Mouse (Mus musculus) brown adipose tissue, adult 24 weeks (tissue): ENCODE results near the gene Bcl7c. TPM values are rescaled to one million over a fixed set of nuclear protein-coding genes. Genes with fewer than 3 reads are reported as not detected.
A peak's percentile ranks its signal among the peaks of the same experiment; 100 is the strongest.
"Not testable (repeated sequence)": the region's sequence is repeated elsewhere in the genome, so short reads cannot be mapped to it uniquely, and the experiment has no call there.

ENCODE experiments used
- H3K27ac ChIP-seq: fragments of 200-500 bp; replicated peaks from 2 replicates; pipeline ENCODE4 v1.5.1; 2012; ENCODE audit warnings: low read depth, mild to moderate bottlenecking, low read length
- H3K4me1 ChIP-seq: fragments of 200-500 bp; 2 replicates; pipeline ENCODE4 v1.6.1; 2012; ENCODE audit warnings: low read length, mixed read lengths; ENCODE audit not compliant: control insufficient read depth, insufficient read depth, insufficient read length
- H3K4me3 ChIP-seq: fragments of 200-500 bp; 2 replicates; pipeline ENCODE4 v1.5.1; 2012; ENCODE audit warnings: low read depth, mild to moderate bottlenecking, low read length, moderate library complexity; ENCODE audit not compliant: insufficient read depth
- polyA plus RNA-seq: library from polyadenylated mRNA; stranded (reverse); fragments of >200 nt; gene quantifications from 2 replicates; pipeline ENCODE4 v1.2.4, GENCODE M21; 2012; ENCODE audit not compliant: missing spikeins, insufficient read depth, insufficient read length

Gene Bcl7c
- polyA plus RNA-seq = 15.7 and 17.4 TPM in 2 replicates

DNA sequence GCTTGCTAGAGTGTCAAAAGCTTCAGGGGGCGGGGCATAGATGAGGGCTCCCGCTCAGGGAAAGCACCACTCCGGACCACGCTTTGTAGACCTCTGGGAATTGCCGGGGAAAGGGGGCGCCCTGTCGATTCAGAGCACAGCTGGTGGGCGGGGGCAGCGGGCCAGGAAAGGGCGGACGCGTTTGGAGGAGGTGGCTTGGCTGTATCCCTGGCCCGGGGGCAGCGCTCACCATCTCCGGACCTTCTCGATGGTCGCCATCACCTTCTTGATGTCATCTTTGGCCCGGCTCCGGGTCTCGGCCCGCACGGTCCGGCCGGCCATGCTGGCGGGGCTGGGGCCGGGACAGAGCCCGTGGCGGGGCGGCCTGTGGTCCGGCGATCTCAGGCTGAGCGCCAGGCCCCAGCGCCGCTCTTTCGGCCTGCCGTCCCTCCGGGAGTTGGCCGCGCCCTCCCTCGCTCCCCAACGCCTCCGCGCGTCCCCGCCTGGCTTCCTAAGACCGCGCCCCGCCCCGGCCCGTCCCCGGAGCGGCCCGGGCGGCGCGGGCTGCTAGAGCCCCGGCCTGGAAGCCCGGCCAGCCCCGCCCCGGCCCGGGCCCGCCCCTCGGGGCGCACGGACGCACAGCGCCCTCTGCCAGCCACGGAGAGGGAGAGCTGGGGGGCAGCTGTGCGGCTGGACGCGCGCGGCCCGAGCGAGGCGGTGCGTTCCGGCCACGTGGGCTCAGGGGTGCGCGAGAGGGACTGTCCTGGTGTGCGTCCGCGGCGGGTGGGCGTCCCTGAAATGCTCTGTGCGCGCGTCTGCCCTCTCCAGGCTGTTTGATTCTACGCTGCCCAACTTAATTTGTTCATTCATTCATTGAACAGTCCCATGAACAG is at the start of gene Bcl7c:
Bcl7c (minus strand) TSS at position 727 of the 872 bp plus-strand sequence.
- peak within 1 kb of the TSS; percentile 68 for H3K27ac ChIP-seq
- H3K4me3 ChIP-seq = peak within 1 kb of the TSS; percentile 85
- no peaks in the 10 kb centered on the region for H3K4me1 ChIP-seq

- no peak overlapping the region for H3K4me3 ChIP-seq
- no peaks in the 10 kb centered on the region for H3K4me1 ChIP-seq
- no peak overlapping the region for H3K27ac ChIP-seq
Observed at GRCm38 (mm10) chr7:127753741-127754140, 45.0 kb upstream of the Bcl7c start.

GRCm38 (mm10) chr7:127753158-127753557 is 44.4 kb upstream of the Bcl7c start:
- no peak overlapping the region for H3K4me3 ChIP-seq
- no peaks in the 10 kb centered on the region for H3K4me1 ChIP-seq
- H3K27ac ChIP-seq = no peak overlapping the region

- no peaks in the 10 kb centered on the region for H3K4me1 ChIP-seq
- H3K27ac ChIP-seq = no peak overlapping the region
- H3K4me3 ChIP-seq = no peak overlapping the region
Observed at GRCm38 (mm10) chr7:127752069-127752468, 43.3 kb upstream of the Bcl7c start.

DNA sequence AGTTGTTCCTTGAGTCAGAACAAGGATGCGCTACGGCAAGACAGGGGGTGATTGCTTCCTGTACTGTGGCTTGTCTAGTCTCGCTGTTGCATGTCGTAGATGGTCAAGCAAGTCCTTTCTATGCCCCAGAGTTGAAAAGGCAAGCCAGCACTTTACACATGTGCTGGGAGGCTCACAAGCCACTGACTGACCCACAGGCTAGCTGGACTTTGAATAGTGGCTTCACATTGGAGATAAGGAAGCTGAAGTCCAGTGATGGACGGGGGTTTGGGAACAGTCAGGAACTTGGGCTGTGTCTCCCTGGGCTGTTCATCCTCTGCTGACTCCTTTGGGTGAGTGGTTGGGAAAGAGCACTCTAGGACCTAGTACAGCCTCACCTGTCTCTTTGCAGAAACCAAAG is 42.9 kb upstream of the Bcl7c start:
- no peak overlapping the region for H3K27ac ChIP-seq
- H3K4me1 ChIP-seq = no peaks in the 10 kb centered on the region
- no peak overlapping the region for H3K4me3 ChIP-seq

DNA sequence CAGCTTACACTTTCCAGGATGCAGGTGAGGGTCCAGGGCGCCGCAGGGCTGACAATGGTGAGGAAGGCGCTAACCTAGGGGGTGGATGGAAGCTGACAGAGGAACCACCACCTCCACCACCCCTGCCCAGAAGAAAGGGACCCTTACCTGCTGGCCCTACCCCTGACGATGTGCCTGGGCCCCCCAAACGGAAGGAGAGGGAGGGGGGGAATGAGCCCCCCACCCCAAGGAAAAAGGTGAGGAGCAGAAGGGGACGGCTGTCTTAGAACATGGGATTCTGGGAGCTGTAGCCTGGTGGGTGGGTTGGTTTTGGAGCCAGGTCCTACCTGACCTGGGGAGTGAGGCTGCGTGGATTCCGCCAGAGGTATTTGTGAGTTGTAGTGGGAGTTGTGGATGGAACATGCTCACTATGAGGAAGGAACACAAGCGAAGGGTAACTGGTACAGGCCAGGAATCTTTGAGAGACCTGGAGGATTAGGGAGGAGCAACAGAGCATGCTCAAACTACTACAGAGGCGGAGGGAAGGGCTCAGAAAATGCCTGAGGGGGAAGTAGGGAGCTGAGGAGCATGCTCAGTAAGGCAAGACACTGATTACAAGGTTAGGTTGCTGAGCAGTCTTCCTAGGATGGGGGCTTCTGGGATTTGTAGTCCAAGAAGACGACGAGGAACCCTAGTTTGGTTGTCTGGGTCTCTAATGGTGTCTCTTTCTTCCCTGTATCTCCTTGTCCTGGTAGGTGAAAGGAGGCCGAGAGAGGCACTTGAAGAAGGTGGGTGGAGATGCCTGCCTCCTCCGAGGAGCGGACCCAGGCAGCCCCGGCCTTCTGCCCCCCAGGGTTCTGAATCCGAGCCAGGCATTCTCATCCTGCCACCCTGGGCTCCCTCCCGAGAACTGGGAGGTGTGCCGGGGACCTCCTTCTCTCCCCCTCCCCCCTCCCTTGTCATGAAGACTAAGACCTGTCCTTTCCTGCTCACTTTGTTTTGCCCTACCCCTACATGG is 41.7 kb upstream of the Bcl7c start:
- Histone ChIP-seq H3K4me3 (no peak overlapping the region), H3K27ac (no peak overlapping the region), H3K4me1 (no peaks in the 10 kb centered on the region)

DNA sequence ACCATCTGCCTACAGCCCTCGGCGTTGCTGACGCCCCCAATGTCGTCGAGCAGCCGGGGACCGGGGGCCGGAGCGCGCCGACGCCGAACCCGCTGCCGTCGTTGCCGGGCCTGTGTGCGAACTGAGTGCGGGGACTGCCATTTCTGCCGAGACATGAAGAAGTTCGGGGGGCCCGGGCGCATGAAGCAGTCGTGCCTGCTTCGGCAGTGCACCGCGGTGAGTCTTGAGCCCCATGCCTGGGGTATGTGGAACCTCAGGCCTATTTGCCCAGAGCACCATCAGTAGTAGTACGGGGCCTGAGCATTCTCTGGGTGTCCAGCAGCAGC is 39.5 kb upstream of the Bcl7c start:
- no peaks in the 10 kb centered on the region for H3K4me1 ChIP-seq
- no peak overlapping the region for H3K27ac ChIP-seq
- no peak overlapping the region for H3K4me3 ChIP-seq

DNA sequence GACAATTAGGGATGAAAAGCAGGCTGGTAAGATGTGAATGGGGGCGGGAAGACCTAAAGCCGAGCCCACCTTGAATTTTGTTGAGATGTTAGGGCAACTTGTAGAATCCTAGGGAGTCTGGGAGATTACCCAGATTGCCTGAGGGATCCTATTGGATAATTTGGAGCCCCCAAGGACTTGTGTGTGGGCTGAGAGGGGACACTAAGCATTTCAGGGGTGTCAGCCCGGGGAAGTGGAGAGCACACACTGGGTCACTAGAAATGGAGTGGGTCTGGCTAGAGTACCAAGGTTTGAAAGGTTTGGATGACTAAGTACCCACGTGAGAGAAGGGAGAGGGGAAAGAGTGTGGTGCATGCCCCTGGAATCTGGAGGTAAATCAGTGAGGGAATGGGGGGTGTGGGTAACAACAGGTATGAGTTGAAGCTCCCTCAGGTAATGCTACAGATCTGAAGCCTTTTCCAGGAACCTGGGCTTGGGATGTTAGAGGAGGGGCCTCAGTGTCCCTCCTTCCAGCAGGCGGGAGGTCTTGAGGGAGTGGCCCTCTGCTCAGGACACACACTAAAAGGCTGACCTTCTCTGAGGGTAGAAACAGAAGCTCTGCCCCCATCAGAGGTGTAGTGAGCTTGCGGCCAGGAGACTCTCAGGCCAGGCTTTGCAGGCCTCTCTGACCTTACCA is 39.0 kb upstream of the Bcl7c start:
- Histone ChIP-seq H3K27ac (no peak overlapping the region), H3K4me3 (no peak overlapping the region), H3K4me1 (no peaks in the 10 kb centered on the region)

- Histone ChIP-seq H3K4me3 (peak overlapping the region; percentile 79), H3K27ac (no peak overlapping the region), H3K4me1 (no peaks in the 10 kb centered on the region)
Observed at GRCm38 (mm10) chr7:127746494-127747491, 38.1 kb upstream of the Bcl7c start.

GRCm38 (mm10) chr7:127745652-127746493 is 37.1 kb upstream of the Bcl7c start:
- H3K4me1 ChIP-seq = no peaks in the 10 kb centered on the region
- peak overlapping the region; percentile 79 for H3K4me3 ChIP-seq
- H3K27ac ChIP-seq = peak overlapping the region; percentile 81

- Histone ChIP-seq H3K4me3 (peak overlapping the region; percentile 79), H3K27ac (peak overlapping the region; percentile 81), H3K4me1 (no peaks in the 10 kb centered on the region)
Observed at GRCm38 (mm10) chr7:127745251-127745651, 36.5 kb upstream of the Bcl7c start.

GRCm38 (mm10) chr7:127744366-127745045 is 35.8 kb upstream of the Bcl7c start, which contains the start of gene Fbxl19:
Gene Fbxl19 (plus strand): TSS chr7:127744543.
- H3K4me3 ChIP-seq = peak within 1 kb of the TSS; percentile 79
- no peaks in the 10 kb centered on the region for H3K4me1 ChIP-seq
- H3K27ac ChIP-seq = peak within 1 kb of the TSS; percentile 75

DNA sequence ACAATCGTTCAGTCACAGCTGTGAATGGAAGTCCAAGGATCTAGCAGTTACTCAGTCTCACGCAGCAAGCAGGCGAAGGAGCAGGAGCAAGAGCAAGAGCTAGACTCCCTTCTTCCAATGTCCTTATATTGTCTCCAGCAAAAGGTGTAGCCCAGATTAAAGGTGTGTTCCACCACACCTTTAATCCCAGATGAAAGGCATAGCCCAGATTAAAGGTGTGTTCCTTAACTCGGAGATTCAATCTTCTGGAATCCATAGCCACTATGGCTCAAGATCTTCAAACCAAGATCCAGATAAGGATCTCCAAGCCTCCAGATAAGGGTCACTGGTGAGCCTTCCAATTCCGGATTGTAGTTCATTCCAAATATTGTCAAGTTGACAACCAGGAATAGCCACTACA is 23.3 kb upstream of the Bcl7c start, which contains the start of gene Ctf2:
Ctf2 (minus strand) TSS at position 101 of the 400 bp plus-strand sequence.
- H3K4me3 ChIP-seq, H3K27ac ChIP-seq, H3K4me1 ChIP-seq: not testable (repeated sequence)
